Mouse (Mus musculus): Measurements from ENCODE around the gene Htatsf1.

Gene Htatsf1

GRCm38 (mm10) chrX:57053174-57053992, at the start of gene Htatsf1:
Gene Htatsf1, plus strand, starts transcription at chrX:57053583.
- DNase-seq: peak; percentile 81

GRCm38 (mm10) chrX:57012891-57013290, 40.5 kb upstream of the Htatsf1 start:
- no peak for DNase-seq

GRCm38 (mm10) chrX:57042774-57043173, 10.6 kb upstream of the Htatsf1 start, which contains the start of gene Brs3:
Gene Brs3, plus strand, starts transcription at chrX:57043074.
- DNase-seq: no peak

GRCm38 (mm10) chrX:57043869-57044268, 9.5 kb upstream of the Htatsf1 start:
- no peak for DNase-seq

GRCm38 (mm10) chrX:57052848-57053173, 572 bp upstream of the Htatsf1 start:
- no peak for DNase-seq

- no peak for DNase-seq
Observed at GRCm38 (mm10) chrX:57053993-57054385, 606 bp downstream of the Htatsf1 start.

- no peak for DNase-seq
Observed at GRCm38 (mm10) chrX:57081496-57081895, 28.1 kb downstream of the Htatsf1 start.

- DNase-seq: no peak
Observed at GRCm38 (mm10) chrX:57087806-57088205, 34.4 kb downstream of the Htatsf1 start, which contains the start of gene Vgll1. Gene Vgll1, plus strand, starts transcription at chrX:57088106.

- no peak for DNase-seq
Observed at GRCm38 (mm10) chrX:57103415-57103814, 50.0 kb downstream of the Htatsf1 start.

- DNase-seq: no peak
Observed at GRCm38 (mm10) chrX:57106956-57107355, 53.6 kb downstream of the Htatsf1 start.

All from cerebellum, adult 8-10 months (tissue).